Mouse (Mus musculus) thymus, postnatal 0 days (tissue): ENCODE measurements at regions not wholly inside any gene's neighbourhood (a gene's known extent, or its start where the extent isn't known, plus 50 kb on each side); places are given as distances from the start of the nearest gene placed in this dataset.

Experiments used
- DNase-seq: peaks from one replicate; pipeline ENCODE4 v3.0.0-alpha.2; 2015; ENCODE audit warnings: low spot score

GRCm38 (mm10) chr5:112012505-112013164, 239.7 kb downstream of the Cryba4 start:
- DNase-seq, result peak; percentile 31

DNA sequence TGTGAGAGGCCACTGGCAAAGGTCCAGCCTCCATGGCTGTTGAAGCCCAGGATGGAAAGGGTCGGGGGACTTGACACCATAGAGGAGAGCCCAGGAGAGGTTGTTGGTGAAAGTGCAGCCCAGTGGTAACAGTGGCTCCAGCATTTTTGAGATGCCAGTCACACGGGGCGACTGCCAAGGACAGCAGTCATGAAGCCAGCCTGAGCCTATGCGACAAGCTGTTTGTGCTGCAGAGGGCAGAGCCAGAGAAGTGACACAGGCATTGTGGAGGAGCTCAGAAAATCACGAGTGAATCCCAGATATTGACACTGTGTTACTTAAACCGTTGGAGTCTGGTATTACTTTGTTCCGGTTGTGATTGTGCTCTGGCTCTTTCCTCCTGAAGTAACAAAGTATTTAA, 233.4 kb downstream of the Cryba4 start:
- DNase-seq, result no peak

GRCm38 (mm10) chr5:112020882-112021281, 231.4 kb downstream of the Cryba4 start:
- no peak for DNase-seq

GRCm38 (mm10) chr5:112029955-112030354, 222.4 kb downstream of the Cryba4 start:
- DNase-seq, result no peak

GRCm38 (mm10) chr5:112032036-112032435, 220.3 kb downstream of the Cryba4 start:
- DNase-seq, result no peak

DNA sequence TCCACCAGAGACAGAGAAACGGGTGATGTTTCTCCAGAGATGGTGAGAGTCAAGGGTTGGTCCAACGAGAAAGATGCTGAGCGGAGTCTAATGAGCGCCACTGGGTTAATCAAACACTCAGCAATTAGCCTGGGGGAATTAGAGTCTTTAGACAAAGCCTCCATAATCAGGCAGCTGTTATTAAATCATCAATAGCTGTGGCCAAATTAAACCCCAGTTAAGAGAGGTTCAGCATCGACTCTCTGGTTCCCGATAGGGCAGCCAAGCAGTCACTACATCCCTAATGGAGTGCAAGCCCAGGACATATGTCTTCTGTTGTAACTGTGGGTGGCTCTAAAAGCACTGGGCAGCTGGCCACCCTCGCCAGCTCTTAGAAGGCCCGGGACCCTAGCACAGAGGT, 216.9 kb downstream of the Cryba4 start:
- no peak for DNase-seq

DNA sequence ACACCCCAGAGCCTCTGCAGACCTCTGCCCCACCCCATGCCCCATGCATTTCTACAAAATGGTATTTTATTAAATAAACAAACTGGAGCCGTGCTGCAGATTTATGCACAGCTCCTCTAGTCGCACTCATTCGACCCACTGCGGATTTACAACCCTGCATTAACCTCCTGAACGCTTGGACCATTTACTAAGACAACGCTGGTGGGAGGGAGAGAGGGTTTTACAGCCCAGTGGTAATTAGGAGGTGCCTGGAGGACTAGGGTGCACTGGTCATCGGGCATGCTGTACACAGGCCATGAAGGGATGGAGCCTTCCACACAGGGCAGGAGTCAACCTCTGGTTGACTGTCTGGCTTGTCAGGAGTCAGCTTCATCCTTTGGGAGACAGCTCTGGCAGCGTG, 215.2 kb downstream of the Cryba4 start:
- no peak for DNase-seq

DNA sequence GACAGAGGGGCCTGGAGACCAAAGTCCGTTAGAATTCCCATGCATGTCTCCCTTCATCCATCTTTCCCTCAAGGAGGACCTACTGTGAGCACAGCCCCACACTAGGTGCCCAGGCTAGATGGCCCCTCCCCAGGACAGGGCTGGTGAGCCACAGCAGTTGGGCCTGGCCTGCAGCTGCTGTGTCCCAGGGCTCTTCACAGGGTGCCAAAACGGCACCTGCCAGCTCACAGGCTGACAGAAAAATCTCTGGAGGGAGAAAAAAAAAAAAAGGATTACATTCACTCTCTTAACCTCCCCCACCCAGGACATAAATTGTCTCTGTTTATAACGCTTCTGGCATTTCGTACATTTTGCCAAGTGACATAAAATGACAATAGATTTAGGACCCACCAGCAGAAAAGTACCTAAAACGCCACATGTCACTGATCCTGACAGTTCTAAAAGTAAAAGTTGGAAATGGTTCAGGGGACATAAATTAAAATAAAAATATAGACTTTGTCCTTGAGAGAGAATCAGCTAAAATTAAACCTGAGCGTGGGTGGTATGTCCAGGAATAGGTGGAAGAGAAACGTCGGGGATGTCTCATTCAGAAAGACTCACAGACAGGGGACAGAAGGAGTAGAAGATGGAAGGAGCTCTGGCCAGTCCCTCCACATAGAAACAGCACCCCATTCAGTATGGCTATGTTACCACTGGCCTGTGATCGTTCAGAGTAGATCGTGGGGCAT, 212.5 kb downstream of the Cryba4 start:
- no peak for DNase-seq

DNA sequence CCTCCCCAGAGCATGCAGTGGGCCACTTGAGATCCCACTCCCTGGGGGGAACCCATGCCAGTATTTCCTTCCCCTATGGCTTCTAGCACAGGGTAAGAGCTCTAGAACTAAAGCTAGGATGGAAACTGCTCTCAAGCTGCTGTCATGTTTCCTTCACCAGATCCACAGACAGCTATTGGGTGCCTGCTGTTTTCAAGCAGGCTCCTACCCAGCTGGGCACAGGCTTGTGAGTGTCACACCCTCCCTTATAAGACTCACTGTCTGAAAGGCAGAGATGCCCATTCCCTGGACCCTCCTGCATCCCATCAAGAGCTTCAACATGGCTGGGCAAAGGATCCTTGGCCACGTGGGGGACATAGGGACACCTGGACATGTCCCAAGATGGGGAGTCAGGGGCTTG, 211.6 kb downstream of the Cryba4 start:
- no peak for DNase-seq

DNA sequence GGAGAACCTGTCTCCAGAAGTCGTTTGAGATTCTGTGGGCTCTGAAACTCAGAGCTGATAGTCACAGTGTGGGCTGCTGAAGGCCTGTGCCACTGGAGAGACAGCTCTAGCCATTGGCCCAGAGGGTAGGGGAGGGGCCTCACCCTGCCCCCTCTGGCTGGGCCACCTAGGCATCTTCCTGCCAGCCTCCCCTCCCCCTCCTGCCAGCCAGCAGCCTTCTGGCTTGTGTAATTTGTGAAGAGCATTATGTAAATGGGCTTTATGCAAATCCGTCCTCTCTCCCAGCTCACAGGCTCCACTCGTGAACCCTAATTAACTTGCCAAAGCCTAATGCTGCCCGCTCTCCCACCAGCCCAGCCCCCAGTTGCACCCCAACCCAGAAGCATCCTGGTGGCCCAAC, 211.0 kb downstream of the Cryba4 start:
- no peak for DNase-seq

DNA sequence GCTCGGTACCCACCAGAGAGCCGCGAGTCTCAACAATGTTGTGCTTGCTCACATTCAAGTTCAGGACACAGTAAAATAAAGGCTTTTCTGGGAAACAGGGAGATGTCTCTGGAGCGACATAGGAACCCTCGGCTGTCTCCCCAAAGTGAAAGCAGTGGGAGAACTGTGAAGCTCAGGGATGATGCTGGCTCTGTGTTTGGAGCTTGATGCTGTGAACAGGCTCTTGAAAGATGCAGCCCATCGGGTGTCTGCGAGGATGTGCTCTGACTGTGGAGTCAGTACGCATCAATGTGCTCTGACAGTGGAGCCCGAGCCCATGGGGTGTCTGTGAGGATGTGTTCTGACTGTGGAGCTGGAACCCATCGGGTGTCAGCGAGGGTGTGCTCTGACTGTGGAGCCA, 210.1 kb downstream of the Cryba4 start:
- DNase-seq, result no peak

DNA sequence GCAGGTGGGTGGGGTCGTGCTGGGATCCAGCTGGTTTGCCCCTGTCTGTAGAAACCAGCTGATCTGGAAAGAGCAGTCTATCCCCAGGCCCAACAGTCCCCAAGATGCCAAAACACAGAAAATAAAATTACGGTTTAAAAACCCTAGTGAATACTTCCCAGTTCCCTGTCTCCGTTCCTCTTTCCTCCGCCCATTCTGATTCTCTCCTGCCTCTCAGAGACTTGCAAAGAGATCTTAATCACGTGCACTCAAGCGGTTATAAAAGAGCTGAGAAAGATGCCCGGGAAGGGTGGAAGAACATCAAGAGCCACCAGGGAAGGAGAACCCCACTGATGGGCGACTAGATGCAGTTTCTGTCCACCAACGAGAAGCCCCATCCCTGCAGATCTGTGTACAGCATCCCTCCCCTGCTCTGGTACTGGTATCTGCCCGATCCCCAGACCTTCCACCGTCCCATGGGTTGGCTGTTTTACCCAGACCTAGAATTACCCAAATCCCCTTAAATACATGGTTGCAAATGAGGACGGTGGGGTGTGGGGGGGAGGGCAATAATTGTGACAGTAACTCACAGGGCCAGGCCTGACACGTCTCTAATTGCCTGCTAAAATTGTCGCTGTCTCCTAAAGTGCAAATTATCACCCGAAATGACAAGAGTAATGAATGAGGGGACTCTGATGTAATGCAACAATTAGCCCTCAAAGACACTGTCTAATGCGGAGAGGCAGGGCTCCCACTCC, 202.1 kb downstream of the Cryba4 start:
- DNase-seq, result no peak

DNA sequence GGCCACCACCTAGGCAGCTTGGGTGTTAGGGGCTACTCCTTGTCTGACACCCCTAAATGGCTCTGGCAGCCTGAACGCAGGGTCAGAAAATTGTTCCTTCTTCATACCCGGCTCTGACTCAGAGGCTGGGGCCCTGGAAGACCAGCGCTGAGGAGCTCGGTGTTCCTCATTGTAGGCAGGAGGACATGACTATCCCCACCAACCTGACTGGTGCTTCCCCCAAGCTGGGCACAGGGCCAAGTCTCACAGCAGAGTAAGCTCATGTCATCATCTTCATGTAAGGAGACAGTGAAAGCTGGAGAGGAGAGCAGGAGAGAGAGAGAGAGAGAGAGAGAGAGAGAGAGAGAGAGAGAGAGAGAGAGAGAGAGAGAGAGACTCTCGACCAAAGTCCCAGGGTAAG, 201.4 kb downstream of the Cryba4 start:
- no peak for DNase-seq

DNA sequence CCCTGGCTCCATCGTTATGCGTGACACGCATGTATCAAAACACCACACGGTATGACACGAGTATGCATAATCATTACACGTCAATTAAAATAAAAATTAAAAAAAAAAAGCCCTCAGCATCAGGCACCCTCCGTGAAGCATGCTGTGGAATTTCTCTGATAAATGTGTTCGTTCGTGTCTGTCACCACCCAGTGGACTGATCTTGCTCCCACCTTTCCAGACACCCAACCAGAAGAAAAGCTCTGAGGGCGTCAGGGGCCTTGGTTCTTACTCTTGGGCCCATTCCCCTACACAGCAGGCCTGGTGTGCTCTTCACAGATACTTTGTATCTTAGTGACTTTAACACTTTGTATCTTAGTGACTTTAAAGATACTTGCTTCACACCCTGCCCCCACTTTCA, 200.5 kb downstream of the Cryba4 start:
- DNase-seq, result no peak

- DNase-seq, result no peak
Observed at GRCm38 (mm10) chr5:112053600-112054155, 198.6 kb downstream of the Cryba4 start.

GRCm38 (mm10) chr5:112055018-112055417, 197.3 kb downstream of the Cryba4 start:
- DNase-seq, result no peak

DNA sequence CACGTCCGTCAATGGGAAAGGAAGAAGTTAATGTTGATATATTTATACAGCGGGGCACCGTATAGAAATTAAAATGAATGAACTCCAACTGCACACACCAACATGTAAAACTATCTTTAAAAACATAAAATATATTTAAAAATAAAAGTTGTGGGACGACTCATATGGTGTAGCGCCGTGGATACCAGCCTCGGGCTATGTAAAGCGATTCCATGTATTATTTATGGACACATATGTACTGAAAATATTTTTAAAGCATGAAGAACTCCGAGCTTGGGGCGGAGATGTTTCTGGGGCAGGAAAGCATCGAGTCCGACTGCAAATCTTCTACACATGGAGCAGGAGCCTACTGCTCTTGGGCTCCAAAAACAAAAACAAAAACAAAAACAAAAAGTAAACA, 182.4 kb downstream of the Cryba4 start:
- no peak for DNase-seq

GRCm38 (mm10) chr5:112072456-112072855, 179.9 kb downstream of the Cryba4 start:
- DNase-seq, result no peak

DNA sequence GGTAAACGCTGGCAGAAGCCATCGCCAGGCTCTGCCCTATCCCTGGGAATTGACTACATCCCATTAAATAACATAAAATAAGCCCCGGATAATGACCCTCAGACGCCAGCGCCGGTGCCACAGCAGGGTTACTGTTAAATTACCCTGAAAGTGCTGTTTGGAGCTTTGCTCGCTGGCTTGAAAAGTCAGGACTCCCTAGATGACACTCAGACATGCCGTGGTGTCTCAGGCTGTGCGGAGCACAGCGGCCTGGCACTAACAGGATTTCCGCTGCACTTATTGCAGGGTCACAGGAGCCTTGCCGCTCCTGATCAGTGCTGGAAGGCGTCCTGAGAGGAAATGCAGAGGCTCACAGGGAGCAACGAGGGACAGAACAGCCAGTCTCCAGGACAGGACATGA, 175.2 kb downstream of the Cryba4 start:
- DNase-seq, result no peak

DNA sequence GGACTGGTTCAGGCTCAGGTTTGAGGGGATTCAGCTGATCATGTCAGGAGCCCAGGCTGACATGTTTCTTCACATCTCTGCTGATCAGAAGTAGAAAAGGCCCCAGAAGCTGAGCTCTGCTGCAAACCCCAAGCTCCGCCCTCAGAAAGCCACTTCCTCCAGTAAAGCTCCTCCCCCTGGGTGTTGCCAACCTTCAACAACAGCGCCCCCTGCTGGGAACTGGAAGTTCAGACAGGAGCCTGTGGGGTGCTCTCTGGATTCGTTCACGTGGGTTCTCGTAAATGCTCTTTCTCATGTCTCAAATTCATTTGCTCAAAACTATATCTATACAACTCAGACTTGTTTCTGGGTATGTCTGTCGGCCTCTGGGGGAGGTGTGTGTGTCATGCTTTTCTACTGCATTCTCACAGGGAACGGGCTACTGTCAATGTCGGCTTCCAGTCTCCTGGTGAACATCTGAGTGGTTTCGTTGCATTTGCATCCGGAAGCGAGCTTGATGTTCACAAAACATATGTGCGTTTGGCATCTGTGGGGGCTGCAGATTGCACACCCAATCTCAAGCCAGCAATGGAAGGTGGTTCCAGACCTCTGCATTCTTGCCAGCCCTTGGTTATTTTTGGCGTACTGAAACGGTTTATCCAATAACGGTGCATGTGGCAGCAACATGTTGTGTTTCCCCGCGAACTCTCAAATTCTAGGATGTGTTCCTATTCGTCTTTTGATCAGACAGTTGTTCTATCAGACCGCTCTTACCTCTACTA, 174.3 kb downstream of the Cryba4 start:
- peak; percentile 26 for DNase-seq

- DNase-seq, result no peak
Observed at GRCm38 (mm10) chr5:112081006-112081405, 171.3 kb downstream of the Cryba4 start.
